Mouse (Mus musculus) adrenal gland, adult 8-10 months (tissue): Measurements from ENCODE around the gene Eml5. TPM values are rescaled to one million over a fixed set of nuclear protein-coding genes. Genes with fewer than 3 reads are reported as not detected.
A peak's percentile ranks its signal among the peaks of the same experiment; 100 is the strongest.

Source experiments
- DNase-seq: peaks from one replicate; pipeline ENCODE4 v3.0.0; 2022
- total RNA-seq, 4 experiments: library from RNA; stranded (reverse); gene quantifications; 2 replicates each; pipeline ENCODE4 v1.2.4; 2022

Gene Eml5
- total RNA-seq, 4 experiments from 2014 or later: 26.2 to 62.4 (median 41.2) TPM

- no peak for DNase-seq
Measured at GRCm38 (mm10) chr12:98833901-98834300, 67.4 kb downstream of the Eml5 start.

- DNase-seq: no peak
Measured at GRCm38 (mm10) chr12:98832929-98833598, 68.2 kb downstream of the Eml5 start.

DNA sequence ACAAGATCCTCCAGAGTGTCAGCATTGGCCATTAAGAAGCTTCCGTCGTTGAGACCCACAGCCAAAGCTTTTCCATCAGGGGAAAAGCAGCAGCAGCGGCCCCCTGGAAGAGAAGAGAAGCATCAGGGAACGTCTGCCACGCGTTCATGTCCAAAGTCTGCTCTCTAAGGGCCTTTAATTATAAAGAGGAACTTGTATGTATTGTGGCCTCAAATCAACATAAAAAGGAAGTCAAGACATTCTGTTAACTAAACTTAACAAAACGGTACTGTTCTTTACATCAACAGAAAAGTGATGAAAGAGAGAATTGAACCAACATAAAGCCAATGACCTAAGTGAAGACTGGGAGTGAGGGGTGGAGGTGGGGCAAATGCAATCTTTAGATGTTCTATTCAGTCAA is 70.2 kb downstream of the Eml5 start:
- DNase-seq: no peak

DNA sequence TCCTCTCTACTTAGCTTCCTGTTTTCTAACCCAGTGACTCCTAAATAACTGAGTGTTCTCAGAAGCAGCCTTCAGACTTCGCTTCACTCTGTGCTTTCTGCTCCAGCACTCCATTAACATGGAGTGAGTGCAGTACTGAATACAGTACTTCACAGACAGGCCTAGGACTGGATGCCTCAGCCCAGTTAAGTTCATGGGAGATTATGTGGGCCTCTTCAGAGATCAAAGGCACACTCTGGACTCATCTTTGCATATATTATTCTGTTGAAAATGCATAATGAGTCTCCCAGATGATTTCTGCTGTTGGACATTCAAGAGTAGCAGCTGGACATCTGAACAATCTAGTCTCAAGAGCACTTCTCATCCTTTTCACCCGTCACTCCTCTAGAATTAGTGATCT is 80.5 kb downstream of the Eml5 start:
- no peak for DNase-seq

DNA sequence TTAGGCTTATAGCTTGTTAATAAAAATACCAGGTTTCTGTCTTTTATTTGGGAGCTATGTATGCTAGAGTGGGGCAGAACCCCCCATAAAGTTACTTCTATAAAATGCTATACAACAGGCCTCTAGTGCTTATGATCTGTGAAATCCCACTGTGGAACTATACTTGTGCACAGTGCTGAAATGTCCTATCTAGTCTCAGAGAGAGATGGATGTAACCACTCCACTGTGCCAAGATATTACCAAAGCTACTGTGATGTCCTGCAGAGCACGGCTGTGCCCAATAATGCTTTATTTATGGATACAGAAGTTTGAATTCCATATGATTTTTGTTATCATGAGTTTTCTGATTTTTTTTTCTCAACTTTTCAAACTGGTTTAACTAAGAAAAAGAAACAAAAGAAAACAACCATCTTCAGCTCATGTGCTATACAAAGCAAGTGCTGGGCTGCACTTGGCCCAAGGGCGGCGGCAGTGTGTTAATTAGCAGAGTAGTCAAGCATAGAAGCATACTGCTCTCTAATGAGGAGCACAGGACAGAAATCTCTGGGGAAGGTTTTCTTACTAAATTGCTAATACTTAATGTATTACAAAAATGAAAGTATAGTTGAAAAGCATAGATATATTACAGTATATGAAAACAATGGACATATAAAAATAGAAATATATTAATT is 97.1 kb downstream of the Eml5 start:
- no peak for DNase-seq

DNA sequence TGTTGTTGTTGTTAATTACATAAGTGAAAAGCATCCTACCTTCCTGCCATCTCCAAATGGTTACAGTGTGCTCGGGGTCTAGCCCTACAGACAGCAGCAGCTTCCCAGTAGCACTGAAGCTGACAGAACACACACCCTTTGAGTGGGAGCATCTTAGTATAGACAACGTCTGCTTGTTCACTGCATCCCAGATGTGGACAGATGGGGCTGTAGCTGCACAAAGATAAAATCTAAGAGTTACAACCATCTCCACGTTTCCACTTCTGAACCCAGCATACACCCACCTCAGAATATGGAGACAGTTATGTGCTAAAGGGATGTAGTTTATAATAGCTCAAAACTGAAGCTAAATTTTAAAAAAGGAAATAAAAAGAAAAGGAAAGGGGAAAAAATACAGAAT is 99.0 kb downstream of the Eml5 start:
- no peak for DNase-seq

- no peak for DNase-seq
Measured at GRCm38 (mm10) chr12:98800334-98800733, 101.0 kb downstream of the Eml5 start.

DNA sequence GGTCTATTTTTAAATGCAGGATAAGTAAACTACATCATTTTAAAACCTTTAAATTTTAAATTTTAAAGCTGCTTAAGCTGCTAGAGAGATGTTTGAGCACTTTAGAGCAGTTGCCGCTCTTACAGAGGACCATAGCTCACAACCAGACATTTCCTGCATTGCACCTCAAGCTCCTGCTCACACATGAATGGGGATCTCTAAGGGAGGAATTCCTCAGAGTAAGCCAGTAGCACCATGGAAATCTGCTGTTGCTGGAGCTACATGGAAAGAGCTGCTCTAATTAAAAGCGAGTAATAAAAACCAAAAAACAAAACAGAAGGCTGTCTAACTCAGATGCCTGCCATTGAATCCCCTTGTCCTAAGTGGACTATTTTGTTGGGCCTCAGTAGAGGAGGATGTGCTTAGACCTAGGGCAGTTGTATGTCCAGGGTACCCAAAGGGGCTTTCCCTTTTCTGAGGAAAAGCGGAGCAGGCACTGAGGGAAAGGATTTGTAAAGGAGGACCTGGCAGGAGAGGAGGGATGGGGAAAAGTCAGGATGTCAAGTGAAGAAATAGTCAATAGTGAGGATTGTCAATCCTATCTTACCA is 105.5 kb downstream of the Eml5 start:
- no peak for DNase-seq

- no peak for DNase-seq
Measured at GRCm38 (mm10) chr12:98784251-98784650, 117.0 kb downstream of the Eml5 start.

- no peak for DNase-seq
Measured at GRCm38 (mm10) chr12:98779148-98779547, 122.1 kb downstream of the Eml5 start.

DNA sequence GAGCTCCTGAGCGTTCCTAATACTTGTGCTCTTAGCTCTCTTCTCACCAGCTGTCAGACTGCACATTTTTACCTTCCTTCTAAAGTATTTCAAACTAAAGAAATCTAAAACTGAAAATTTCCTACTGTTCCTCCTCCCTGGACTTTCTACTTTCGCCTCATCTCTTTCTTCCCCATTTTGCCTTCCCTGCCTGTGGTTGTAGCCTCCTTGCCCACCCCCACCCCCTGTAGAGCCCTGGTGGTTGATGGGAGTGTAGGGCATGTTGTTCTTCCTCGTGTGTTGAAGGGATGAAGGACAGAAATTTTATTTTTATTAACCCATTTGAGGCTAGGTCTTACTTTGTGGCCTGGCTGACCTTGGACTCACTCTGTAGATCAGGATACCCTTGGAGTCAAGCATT is 123.8 kb downstream of the Eml5 start:
- DNase-seq: no peak

- DNase-seq: no peak
Measured at GRCm38 (mm10) chr12:98766241-98766640, 135.0 kb downstream of the Eml5 start.

- no peak for DNase-seq
Measured at GRCm38 (mm10) chr12:98759700-98760099, 141.6 kb downstream of the Eml5 start.

DNA sequence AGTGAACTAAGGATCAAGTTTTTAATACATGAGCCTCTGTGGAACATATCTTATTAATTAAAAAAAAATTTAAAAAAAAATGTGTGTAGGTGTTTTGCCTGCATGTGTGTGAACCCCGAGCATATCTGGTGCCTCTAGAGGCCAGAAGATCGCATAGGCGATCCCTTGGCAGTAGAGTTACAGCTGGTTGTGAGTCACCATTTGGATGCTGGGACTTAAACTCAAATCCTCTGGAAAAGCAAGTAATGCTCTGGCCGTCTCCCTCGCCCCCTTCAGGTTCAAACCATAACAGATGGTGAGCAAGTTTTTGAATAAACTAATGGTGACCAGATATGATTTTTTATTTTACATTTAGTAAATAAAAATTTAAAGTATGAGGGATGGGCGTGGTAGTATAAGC is 143.6 kb downstream of the Eml5 start:
- DNase-seq: no peak

DNA sequence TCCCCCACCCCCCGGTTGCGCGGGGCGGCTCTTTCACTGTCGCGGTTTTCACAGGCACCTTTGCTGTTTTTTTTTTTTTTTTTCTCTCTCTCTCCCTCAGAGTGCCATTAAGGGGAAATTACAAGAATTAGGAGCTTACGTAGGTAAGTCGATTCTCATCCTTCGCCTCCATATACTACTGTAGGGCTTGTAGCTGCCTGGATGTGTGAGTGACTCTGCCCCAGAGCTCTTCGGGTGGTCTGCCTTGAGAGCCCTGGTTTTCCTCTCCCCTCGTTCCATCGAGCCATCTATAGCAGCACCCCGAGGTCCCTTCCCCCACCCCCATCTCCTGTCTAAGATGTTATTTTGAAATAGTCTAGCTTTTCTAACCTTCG is 153.9 kb downstream of the Eml5 start:
- no peak for DNase-seq

GRCm38 (mm10) chr12:98746746-98747379 is 154.4 kb downstream of the Eml5 start, which contains the start of gene Zc3h14:
Gene Zc3h14 (plus strand): TSS chr12:98746964.
- DNase-seq: peak; percentile 88

- peak; percentile 51 for DNase-seq
Measured at GRCm38 (mm10) chr12:98746131-98746530, 155.2 kb downstream of the Eml5 start.

DNA sequence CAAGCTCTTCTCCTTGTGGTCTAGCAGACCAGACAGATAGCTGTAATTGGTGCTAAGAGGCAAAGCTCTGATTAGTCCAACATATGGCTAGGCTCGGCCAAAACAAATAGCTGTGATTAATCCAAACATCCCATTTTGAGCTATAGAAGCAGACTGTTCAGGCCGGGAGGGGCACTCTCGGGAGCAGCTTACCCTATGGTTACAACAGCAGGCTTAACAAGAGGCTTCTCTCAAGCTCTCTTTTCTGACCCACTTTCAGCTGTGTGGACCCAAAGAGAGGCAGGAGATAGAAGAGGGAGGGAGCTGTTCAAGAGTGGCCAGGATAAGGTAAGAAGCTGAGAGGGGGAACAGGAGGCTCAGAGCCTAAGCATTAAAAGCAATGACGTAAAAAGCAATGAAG is 155.7 kb downstream of the Eml5 start:
- no peak for DNase-seq

GRCm38 (mm10) chr12:98741011-98741501 is 160.2 kb downstream of the Eml5 start:
- DNase-seq: no peak

GRCm38 (mm10) chr12:98737801-98738350 is 163.4 kb downstream of the Eml5 start:
- DNase-seq: no peak

GRCm38 (mm10) chr12:98736951-98737800 is 164.1 kb downstream of the Eml5 start, which contains the start of gene Ptpn21:
Gene Ptpn21 (minus strand): TSS chr12:98737405.
- peak; percentile 49 for DNase-seq
